Mouse (Mus musculus): ENCODE measurements around the gene Atg7.

DNA sequence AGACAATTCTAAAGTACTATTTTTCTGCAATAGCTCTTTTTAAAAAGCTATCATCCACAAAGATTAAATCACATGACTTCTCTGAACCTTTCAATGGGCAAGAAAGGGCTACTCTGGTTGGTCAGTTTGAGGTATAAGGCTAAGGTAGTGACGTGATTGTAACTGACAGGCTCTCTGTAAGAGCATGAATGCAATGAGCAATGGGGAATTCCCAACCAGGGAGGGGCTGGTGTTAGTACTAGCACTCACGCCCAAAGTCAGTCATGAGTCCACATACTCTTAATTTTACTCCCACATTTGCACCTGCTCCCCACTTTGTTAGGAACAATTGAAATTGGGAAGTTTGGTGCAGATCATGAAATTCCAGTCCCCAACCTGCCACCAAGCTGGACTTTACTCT is 147.2 kb downstream of the Atg7 start:
- no peak for TF ChIP-seq CTCF (IDR thresholded peaks at IDR 0.05; ENCODE audit: low read depth)
- TF ChIP-seq EP300 (optimal IDR thresholded peaks at IDR 0.05), result no peak

Measured in stomach, postnatal 0 days (tissue).